Mouse (Mus musculus): Measurements from ENCODE around the gene Capn11. TPM values are rescaled to one million over a fixed set of nuclear protein-coding genes. Genes with fewer than 3 reads are reported as not detected.

Capn11 gene
- polyA plus RNA-seq, 1 experiment from 2014 or later: not detected

GRCm38 (mm10) chr17:45644185-45644584 is 14.9 kb downstream of the Capn11 start:
- DNase-seq (ENCODE audit: low spot score) (no peak), ATAC-seq (ENCODE audit: low read depth) (no peak)
- H3K4me3 ChIP-seq (ENCODE audit: low read depth, low read length): no peak overlapping the region
- H3K27ac ChIP-seq (replicated peaks; ENCODE audit: low read depth, low read length): no peak overlapping the region
- no peaks in the 10 kb centered on the region for H3K36me3 ChIP-seq (ENCODE audit: control insufficient read depth, insufficient read depth, low read length)
- H3K9me3 ChIP-seq (ENCODE audit: control insufficient read depth, low read length): no peaks in the 10 kb centered on the region; the same call in 1 of the 2 replicates
- WGBS: 92% methylated on average over 4 of the region's 4 CpGs
- no peaks in the 10 kb centered on the region for H3K4me1 ChIP-seq (ENCODE audit: control insufficient read depth, insufficient read depth, low read length)
- H3K9ac ChIP-seq (ENCODE audit: low read depth, low read length): no peak overlapping the region
- no peaks in the 10 kb centered on the region for H3K27me3 ChIP-seq (replicated peaks; ENCODE audit: control insufficient read depth, insufficient read depth, low read length)
- no peak overlapping the region for H3K4me2 ChIP-seq (ENCODE audit: low read depth, low read length)

- peak overlapping the region; percentile 23; the same call in 1 of the 2 replicates for H3K4me2 ChIP-seq (ENCODE audit: low read depth, low read length)
- no peak for ATAC-seq (ENCODE audit: low read depth)
- 23% methylated on average over 12 of the region's 12 CpGs for WGBS
- H3K4me1 ChIP-seq (ENCODE audit: control insufficient read depth, insufficient read depth, low read length): no peaks in the 10 kb centered on the region
- H3K9me3 ChIP-seq (ENCODE audit: control insufficient read depth, low read length): no peaks in the 10 kb centered on the region; the same call in 1 of the 2 replicates
- no peaks in the 10 kb centered on the region for H3K36me3 ChIP-seq (ENCODE audit: control insufficient read depth, insufficient read depth, low read length)
- no peak overlapping the region for H3K4me3 ChIP-seq (ENCODE audit: low read depth, low read length)
- H3K9ac ChIP-seq (ENCODE audit: low read depth, low read length): no peak overlapping the region
- peak; percentile 75 for DNase-seq (ENCODE audit: low spot score)
- H3K27ac ChIP-seq (replicated peaks; ENCODE audit: low read depth, low read length): no peak overlapping the region
- H3K27me3 ChIP-seq (replicated peaks; ENCODE audit: control insufficient read depth, insufficient read depth, low read length): no peaks in the 10 kb centered on the region
Measured at GRCm38 (mm10) chr17:45642701-45643100, 16.4 kb downstream of the Capn11 start.

- WGBS: 88% methylated on average over 8 of the region's 8 CpGs
Measured at GRCm38 (mm10) chr17:45641981-45642380, 17.1 kb downstream of the Capn11 start.

GRCm38 (mm10) chr17:45638596-45639295 is 20.4 kb downstream of the Capn11 start:
- ATAC-seq (ENCODE audit: low read depth): no peak
- H3K4me3 ChIP-seq (ENCODE audit: low read depth, low read length): no peak overlapping the region
- no peak for DNase-seq (ENCODE audit: low spot score)
- no peaks in the 10 kb centered on the region for H3K36me3 ChIP-seq (ENCODE audit: control insufficient read depth, insufficient read depth, low read length)
- WGBS: 71% methylated on average over 16 of the region's 16 CpGs
- H3K9ac ChIP-seq (ENCODE audit: low read depth, low read length): no peak overlapping the region
- H3K27me3 ChIP-seq (replicated peaks; ENCODE audit: control insufficient read depth, insufficient read depth, low read length): no peaks in the 10 kb centered on the region
- no peaks in the 10 kb centered on the region for H3K9me3 ChIP-seq (ENCODE audit: control insufficient read depth, low read length)
- no peak overlapping the region for H3K27ac ChIP-seq (replicated peaks; ENCODE audit: low read depth, low read length)
- no peak overlapping the region for H3K4me2 ChIP-seq (ENCODE audit: low read depth, low read length)
- H3K4me1 ChIP-seq (ENCODE audit: control insufficient read depth, insufficient read depth, low read length): no peaks in the 10 kb centered on the region

More at GRCm38 (mm10) chr17:45641981-45642380, 17.1 kb downstream of the Capn11 start:
- Histone ChIP-seq H3K9me3 (ENCODE audit: control insufficient read depth, low read length) (no peaks in the 10 kb centered on the region; the same call in 1 of the 2 replicates), H3K4me3 (ENCODE audit: low read depth, low read length) (no peak overlapping the region), H3K4me2 (ENCODE audit: low read depth, low read length) (no peak overlapping the region), H3K27ac (replicated peaks; ENCODE audit: low read depth, low read length) (no peak overlapping the region), H3K36me3 (ENCODE audit: control insufficient read depth, insufficient read depth, low read length) (no peaks in the 10 kb centered on the region), H3K9ac (ENCODE audit: low read depth, low read length) (no peak overlapping the region), H3K4me1 (ENCODE audit: control insufficient read depth, insufficient read depth, low read length) (no peaks in the 10 kb centered on the region), H3K27me3 (replicated peaks; ENCODE audit: control insufficient read depth, insufficient read depth, low read length) (no peaks in the 10 kb centered on the region)
- ATAC-seq (ENCODE audit: low read depth) (no peak), DNase-seq (ENCODE audit: low spot score) (no peak)

GRCm38 (mm10) chr17:45634033-45634432 is 25.1 kb downstream of the Capn11 start:
- Histone ChIP-seq H3K9me3 (ENCODE audit: control insufficient read depth, low read length) (no peaks in the 10 kb centered on the region), H3K27ac (replicated peaks; ENCODE audit: low read depth, low read length) (no peak overlapping the region), H3K4me3 (ENCODE audit: low read depth, low read length) (no peak overlapping the region), H3K36me3 (ENCODE audit: control insufficient read depth, insufficient read depth, low read length) (no peaks in the 10 kb centered on the region), H3K4me2 (ENCODE audit: low read depth, low read length) (no peak overlapping the region), H3K27me3 (replicated peaks; ENCODE audit: control insufficient read depth, insufficient read depth, low read length) (no peaks in the 10 kb centered on the region), H3K9ac (ENCODE audit: low read depth, low read length) (no peak overlapping the region), H3K4me1 (ENCODE audit: control insufficient read depth, insufficient read depth, low read length) (peaks cover 8% of the 10 kb centered on the region; the same call in 1 of the 2 replicates)
- no peak for DNase-seq (ENCODE audit: low spot score)
- ATAC-seq (ENCODE audit: low read depth): no peak
- WGBS: 82% methylated on average over 5 of the region's 5 CpGs

GRCm38 (mm10) chr17:45631940-45632339 is 27.2 kb downstream of the Capn11 start:
- no peak for DNase-seq (ENCODE audit: low spot score)
- no peak for ATAC-seq (ENCODE audit: low read depth)
- no peak overlapping the region for H3K4me2 ChIP-seq (ENCODE audit: low read depth, low read length)
- no peak overlapping the region for H3K9ac ChIP-seq (ENCODE audit: low read depth, low read length)
- no peaks in the 10 kb centered on the region for H3K9me3 ChIP-seq (ENCODE audit: control insufficient read depth, low read length)
- no peaks in the 10 kb centered on the region for H3K27me3 ChIP-seq (replicated peaks; ENCODE audit: control insufficient read depth, insufficient read depth, low read length)
- H3K27ac ChIP-seq (replicated peaks; ENCODE audit: low read depth, low read length): no peak overlapping the region
- H3K4me3 ChIP-seq (ENCODE audit: low read depth, low read length): no peak overlapping the region
- 74% methylated on average over 6 of the region's 6 CpGs for WGBS
- H3K4me1 ChIP-seq (ENCODE audit: control insufficient read depth, insufficient read depth, low read length): peaks cover 8% of the 10 kb centered on the region; the same call in 1 of the 2 replicates
- H3K36me3 ChIP-seq (ENCODE audit: control insufficient read depth, insufficient read depth, low read length): no peaks in the 10 kb centered on the region

GRCm38 (mm10) chr17:45630992-45631391 is 28.1 kb downstream of the Capn11 start:
- no peaks in the 10 kb centered on the region for H3K9me3 ChIP-seq (ENCODE audit: control insufficient read depth, low read length)
- no peaks in the 10 kb centered on the region for H3K36me3 ChIP-seq (ENCODE audit: control insufficient read depth, insufficient read depth, low read length)
- DNase-seq (ENCODE audit: low spot score) (no peak), ATAC-seq (ENCODE audit: low read depth) (no peak)
- WGBS: 54% methylated on average over 3 of the region's 3 CpGs
- H3K27me3 ChIP-seq (replicated peaks; ENCODE audit: control insufficient read depth, insufficient read depth, low read length): no peaks in the 10 kb centered on the region
- no peak overlapping the region for H3K9ac ChIP-seq (ENCODE audit: low read depth, low read length)
- H3K4me1 ChIP-seq (ENCODE audit: control insufficient read depth, insufficient read depth, low read length): peaks cover 8% of the 10 kb centered on the region; the same call in 1 of the 2 replicates
- peak overlapping the region; percentile 92; the same call in 1 of the 2 replicates for H3K4me2 ChIP-seq (ENCODE audit: low read depth, low read length)
- no peak overlapping the region for H3K4me3 ChIP-seq (ENCODE audit: low read depth, low read length)
- no peak overlapping the region for H3K27ac ChIP-seq (replicated peaks; ENCODE audit: low read depth, low read length)

- ATAC-seq (ENCODE audit: low read depth) (peak; percentile 79), DNase-seq (ENCODE audit: low spot score) (peak; percentile 89)
- peak overlapping the region; percentile 46 for H3K4me3 ChIP-seq (ENCODE audit: low read depth, low read length)
- H3K4me2 ChIP-seq (ENCODE audit: low read depth, low read length): peak overlapping the region; percentile 92
- H3K36me3 ChIP-seq (ENCODE audit: control insufficient read depth, insufficient read depth, low read length): no peaks in the 10 kb centered on the region
- H3K4me1 ChIP-seq (ENCODE audit: control insufficient read depth, insufficient read depth, low read length): peaks cover 8% of the 10 kb centered on the region; the same call in 1 of the 2 replicates
- no peaks in the 10 kb centered on the region for H3K27me3 ChIP-seq (replicated peaks; ENCODE audit: control insufficient read depth, insufficient read depth, low read length)
- peak overlapping the region; percentile 55 for H3K27ac ChIP-seq (replicated peaks; ENCODE audit: low read depth, low read length)
- no peaks in the 10 kb centered on the region for H3K9me3 ChIP-seq (ENCODE audit: control insufficient read depth, low read length)
- 3% methylated on average over 33 of the region's 34 CpGs for WGBS
- peak overlapping the region; percentile 61 for H3K9ac ChIP-seq (ENCODE audit: low read depth, low read length)
Measured at GRCm38 (mm10) chr17:45629861-45630694, 29.0 kb downstream of the Capn11 start.

Measured in embryonic facial prominence, embryonic 14.5 days (tissue).